Mouse (Mus musculus) A20 (cell line): ENCODE results near the gene Mapkapk2.

Experiments
- DNase-seq: peaks from one replicate; pipeline ENCODE4 v3.0.0-alpha.2; 2011; ENCODE audit warnings: low read depth, low spot score

Gene Mapkapk2

GRCm38 (mm10) chr1:131083609-131084008 is 14.0 kb downstream of the Mapkapk2 start:
- no peak for DNase-seq

DNA sequence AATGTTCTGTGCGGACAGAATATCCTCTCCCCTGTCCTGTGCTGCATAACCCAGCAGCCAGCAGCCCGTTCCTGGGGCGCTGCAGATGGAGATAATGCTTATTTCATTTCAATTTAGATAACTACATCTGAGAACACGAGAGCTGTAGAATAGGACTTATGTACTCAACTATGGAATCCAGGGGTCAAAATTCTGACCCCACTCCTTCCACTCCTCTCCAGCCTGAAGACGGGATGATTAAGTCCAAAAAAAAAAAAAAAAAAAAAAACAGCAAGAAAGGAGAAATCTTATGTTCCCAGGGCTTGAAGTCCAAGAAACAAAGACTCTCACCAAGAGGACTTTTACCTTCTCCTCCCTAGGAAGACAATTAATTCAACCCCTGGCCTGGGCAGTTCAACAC is 14.5 kb downstream of the Mapkapk2 start:
- no peak for DNase-seq

- DNase-seq: no peak
Measured at GRCm38 (mm10) chr1:131080686-131081085, 16.9 kb downstream of the Mapkapk2 start.

GRCm38 (mm10) chr1:131079762-131080161 is 17.9 kb downstream of the Mapkapk2 start:
- DNase-seq: peak; percentile 32

GRCm38 (mm10) chr1:131078761-131079330 is 18.8 kb downstream of the Mapkapk2 start:
- DNase-seq: no peak

GRCm38 (mm10) chr1:131075098-131075791 is 22.4 kb downstream of the Mapkapk2 start:
- DNase-seq: no peak

- DNase-seq: no peak
Measured at GRCm38 (mm10) chr1:131074524-131074938, 23.1 kb downstream of the Mapkapk2 start.

GRCm38 (mm10) chr1:131072376-131072990 is 25.1 kb downstream of the Mapkapk2 start:
- no peak for DNase-seq

GRCm38 (mm10) chr1:131069010-131069409 is 28.6 kb downstream of the Mapkapk2 start:
- no peak for DNase-seq

DNA sequence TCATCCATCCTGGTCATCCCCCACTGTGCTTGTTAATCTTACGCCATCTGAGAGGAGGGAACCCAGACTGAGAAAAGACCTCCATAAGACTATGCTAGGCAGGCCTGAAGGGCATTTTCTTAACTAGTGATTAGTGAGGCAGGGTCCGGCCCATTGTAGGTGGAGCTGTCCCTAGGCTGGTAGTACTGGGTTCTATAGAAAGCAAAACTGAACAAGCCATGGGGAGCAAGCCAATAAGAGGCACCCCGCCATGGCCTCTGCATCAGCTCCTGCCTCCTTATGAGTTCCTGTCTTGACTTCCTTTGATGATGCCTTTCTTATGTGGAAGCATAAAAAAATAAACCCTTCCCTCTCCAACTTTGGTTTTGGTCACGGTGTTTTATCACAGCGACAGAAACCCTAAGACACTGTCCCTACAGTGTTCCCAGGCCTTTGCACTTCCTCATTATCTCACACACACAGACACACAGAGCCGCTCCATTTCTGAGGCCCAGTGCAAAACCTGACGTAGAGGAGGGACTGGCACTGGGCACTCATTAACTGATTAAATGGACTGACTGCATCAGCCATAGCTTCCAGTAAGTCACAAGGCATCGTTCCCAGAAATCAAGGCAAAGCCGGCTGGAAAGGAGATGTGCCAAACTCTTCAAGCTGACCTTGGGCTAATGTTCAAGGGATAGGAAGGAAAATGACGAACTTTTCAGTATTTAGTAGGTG is 29.5 kb downstream of the Mapkapk2 start:
- DNase-seq: no peak

DNA sequence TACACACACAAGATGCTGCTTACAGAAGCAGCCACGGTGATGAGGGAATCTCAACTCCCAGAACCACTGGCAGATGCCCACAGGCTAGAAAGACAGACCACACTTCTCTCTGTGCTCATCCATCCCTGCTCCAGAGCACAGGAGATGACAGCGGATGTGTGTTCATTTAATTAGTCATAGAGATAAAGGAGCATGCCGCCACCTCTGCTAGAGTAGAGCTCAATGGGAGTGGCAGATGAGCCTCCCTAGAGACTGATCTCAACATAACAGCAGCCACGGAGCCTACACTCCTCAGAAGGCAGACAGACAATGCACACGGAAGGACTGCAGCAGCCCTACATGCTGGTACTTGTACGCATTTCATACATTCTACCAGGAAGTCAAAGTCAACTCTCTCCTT is 33.4 kb downstream of the Mapkapk2 start:
- no peak for DNase-seq

GRCm38 (mm10) chr1:131062821-131063220 is 34.8 kb downstream of the Mapkapk2 start:
- DNase-seq: no peak

DNA sequence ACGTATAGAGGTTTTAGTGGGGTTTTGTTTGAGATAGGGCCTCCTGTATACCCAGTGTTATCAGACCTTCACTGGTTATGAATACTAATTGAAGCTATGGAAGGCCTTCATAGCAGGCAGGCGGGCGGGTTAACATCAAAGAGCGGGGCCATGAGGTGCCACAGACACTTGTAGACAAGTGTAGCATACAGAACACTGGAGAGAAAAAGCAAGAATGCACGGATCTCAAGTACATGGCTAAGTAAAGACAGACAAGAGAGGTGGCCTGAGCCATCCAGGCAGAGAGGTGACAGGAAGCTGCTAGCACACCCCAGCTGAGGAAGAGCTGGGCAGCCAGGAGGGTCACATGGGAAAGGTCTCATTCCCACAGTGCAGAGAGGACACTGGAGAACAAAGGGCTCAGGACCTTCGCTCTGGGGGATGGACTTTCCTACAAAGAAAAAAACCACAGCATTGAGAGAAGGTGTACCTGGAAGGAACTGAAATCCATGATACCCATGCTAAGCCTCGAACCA is 35.8 kb downstream of the Mapkapk2 start:
- no peak for DNase-seq

- DNase-seq: peak; percentile 62
Measured at GRCm38 (mm10) chr1:131060290-131061253, 37.1 kb downstream of the Mapkapk2 start.

DNA sequence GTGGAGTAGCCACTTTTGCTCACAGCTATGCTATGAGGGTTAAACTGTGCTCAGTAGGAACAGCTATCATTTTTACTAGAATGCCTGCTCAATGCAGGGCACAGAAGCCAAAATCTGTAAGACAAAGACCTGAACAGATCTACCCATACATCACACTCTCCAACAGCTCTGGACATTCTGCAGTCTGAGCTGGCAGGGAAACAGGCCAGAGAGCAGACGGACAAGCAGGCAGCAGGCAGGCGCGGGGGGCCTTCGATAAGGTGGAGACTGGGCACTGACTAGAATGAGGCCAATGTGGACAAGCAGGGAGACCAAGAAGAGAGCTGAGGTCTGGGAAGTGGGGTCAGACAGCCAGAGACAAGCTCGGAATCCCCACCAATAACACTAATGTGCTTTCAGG is 37.8 kb downstream of the Mapkapk2 start:
- no peak for DNase-seq

GRCm38 (mm10) chr1:131059411-131059810 is 38.2 kb downstream of the Mapkapk2 start:
- no peak for DNase-seq

DNA sequence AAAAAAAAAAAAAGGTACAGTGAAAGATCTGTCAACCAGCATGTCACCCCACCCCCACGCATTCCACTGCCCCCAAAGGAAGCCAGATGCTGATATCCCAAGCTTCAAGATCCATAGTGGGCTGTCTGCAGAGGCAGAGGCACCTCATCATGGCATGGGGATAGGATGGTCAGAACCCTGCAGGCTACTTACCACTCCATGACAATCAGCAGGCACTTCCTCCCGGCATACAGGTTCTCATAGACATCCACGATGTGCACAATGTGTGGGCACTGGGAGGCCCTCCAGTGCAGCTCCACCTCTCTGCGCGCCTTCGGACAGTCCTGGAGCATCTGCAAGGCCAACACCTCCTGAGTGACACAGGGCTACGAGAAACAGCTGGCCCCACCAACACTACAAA is 39.2 kb downstream of the Mapkapk2 start:
- DNase-seq: no peak

GRCm38 (mm10) chr1:131054251-131054650 is 43.4 kb downstream of the Mapkapk2 start:
- DNase-seq: no peak

DNA sequence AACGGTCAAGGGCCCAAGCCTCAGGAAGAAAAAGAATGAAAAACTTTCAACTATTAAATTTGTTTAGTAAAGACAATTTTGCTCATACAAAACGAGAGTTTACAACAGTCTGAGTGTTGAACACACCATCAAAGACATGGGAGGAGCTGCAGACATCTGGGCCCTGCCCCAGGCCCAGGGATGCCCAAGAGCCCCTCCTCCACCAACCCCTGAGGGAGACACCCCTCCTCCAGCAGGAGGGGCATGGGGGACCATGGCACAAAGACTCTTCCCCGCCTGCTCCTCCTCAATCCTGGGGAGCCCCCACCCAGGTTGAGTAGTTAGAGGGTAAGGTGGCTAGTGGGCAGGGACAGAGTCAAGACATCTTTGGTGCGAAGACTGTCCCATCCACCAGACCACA is 44.0 kb downstream of the Mapkapk2 start:
- DNase-seq: no peak

DNA sequence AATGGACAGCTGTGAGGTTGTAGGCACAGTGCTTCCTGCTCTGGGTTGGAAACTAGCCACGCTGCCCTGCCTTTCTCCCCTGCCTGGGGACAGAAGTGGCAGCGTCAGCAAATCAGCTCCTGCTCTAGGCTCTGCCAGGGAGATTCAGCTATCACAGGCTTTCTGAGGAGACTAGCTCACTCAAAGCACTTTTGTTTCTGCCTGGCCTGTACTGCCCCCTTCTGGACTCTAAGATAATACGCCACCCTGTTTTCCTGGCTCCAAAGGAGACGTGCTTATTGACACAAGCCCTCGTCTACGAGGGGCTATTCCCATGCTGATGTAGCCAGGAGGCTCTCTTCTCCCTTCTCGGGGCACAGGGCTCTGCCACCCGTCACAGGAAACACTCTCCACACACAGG is 44.4 kb downstream of the Mapkapk2 start:
- DNase-seq: peak; percentile 86

DNA sequence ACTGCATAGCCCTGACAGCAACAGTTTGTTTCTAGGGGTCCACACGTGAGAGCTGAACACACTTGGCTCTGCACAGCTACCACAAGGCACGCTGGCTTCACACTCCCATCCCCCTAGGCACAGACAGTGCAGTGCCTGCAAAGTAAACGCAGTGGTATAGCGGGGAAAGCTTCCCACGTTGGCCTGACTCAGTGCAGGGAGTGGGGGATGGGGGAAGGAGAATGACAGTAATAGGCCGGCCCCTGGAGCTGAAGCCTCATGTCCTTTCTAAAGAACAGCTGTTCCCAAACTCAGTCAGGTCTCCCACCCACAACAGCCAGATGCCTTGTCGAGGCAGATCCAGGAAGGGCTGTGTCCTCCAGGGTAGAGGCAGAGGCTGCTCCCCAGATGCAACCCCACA is 46.6 kb downstream of the Mapkapk2 start:
- DNase-seq: no peak
